Mouse (Mus musculus) spleen, adult 2 months (tissue): ENCODE results near the gene Kdm6b. TPM values are rescaled to one million over a fixed set of nuclear protein-coding genes. Genes with fewer than 3 reads are reported as not detected.

Source experiments
- DNase-seq, 2 experiments: peaks; one replicate each; pipeline versions ENCODE4 v3.0.0 to v3.0.0-alpha.2; 2012 to 2021; ENCODE audit warnings: low spot score in 2 of 2, low read depth in 1 of 2
- H3K27ac ChIP-seq: fragments of 200-500 bp; 2 replicates; pipeline ENCODE4 v1.5.1; 2012; ENCODE audit warnings: low read length, inconsistent platforms; ENCODE audit not compliant: insufficient read depth
- H3K27me3 ChIP-seq: fragments of 200-500 bp; 2 replicates; pipeline ENCODE4 v1.6.1; 2012; ENCODE audit warnings: mild to moderate bottlenecking, moderate library complexity, low read length, inconsistent platforms; ENCODE audit not compliant: control insufficient read depth, insufficient read depth
- H3K36me3 ChIP-seq: fragments of 200-500 bp; 2 replicates; pipeline ENCODE4 v1.6.1; 2012; ENCODE audit warnings: mild to moderate bottlenecking, low read length, inconsistent platforms; ENCODE audit not compliant: control insufficient read depth, insufficient read depth
- H3K4me1 ChIP-seq: fragments of 200-500 bp; 2 replicates; pipeline ENCODE4 v1.6.1; 2011; ENCODE audit warnings: inconsistent platforms; ENCODE audit not compliant: control insufficient read depth, insufficient read depth, insufficient read length
- H3K4me3 ChIP-seq: fragments of 200-500 bp; 2 replicates; pipeline ENCODE4 v1.5.1; 2011; ENCODE audit warnings: mild to moderate bottlenecking, inconsistent platforms; ENCODE audit not compliant: insufficient read depth, insufficient read length; ENCODE audit errors: extremely low read depth
- CTCF ChIP-seq: fragments of 200-500 bp; IDR thresholded peaks from 2 replicates; pipeline ENCODE4 v1.5.1; 2011; ENCODE audit warnings: mild to moderate bottlenecking, inconsistent platforms; ENCODE audit not compliant: insufficient read depth, insufficient read length, insufficient replicate concordance; ENCODE audit errors: extremely low read depth
- POLR2A ChIP-seq: fragments of 200-500 bp; IDR thresholded peaks from 2 replicates; pipeline ENCODE4 v1.6.1; 2011; ENCODE audit warnings: low read depth, low read length, inconsistent platforms
- WGBS: fragments of 180-500 bp; shearing (Covaris S2); methylation state at CpG from one replicate; pipeline ENCODE4 v1.1.7; 2018; 5-methylcytosine and 5-hydroxymethylcytosine counted together
- polyA plus RNA-seq: library from polyadenylated mRNA; depleted of rRNA; stranded (reverse); fragments of >200 nt; gene quantifications from 2 replicates; pipeline ENCODE4 v1.2.3, GENCODE M21; 2012

Gene Kdm6b
- polyA plus RNA-seq, 1 experiment: 15.8 TPM

DNA sequence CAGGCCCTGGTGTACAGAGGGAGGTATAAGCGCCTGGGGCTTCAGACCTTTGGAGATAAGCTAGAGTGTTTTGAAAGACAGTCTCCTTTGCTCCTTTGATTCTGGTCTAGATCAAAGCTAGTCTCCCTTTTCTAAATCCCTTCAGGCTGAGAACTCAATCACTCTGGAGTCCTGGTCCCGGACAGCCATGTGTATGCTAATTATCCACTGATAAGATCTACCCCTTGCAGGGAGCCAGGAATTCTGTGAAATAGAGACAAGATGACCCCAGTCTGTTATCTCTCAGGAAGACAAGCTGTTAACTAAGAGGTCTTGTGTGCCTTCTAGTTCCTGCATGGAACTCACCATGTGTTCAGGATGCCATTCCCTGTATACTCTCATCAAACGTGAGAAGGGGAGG, 23.8 kb upstream of the Kdm6b start:
- no peaks in the 10 kb centered on the region for H3K36me3 ChIP-seq
- no peak overlapping the region for H3K4me3 ChIP-seq
- H3K27ac ChIP-seq: no peak overlapping the region
- WGBS: 80% methylated on average over 3 of the region's 3 CpGs
- TF ChIP-seq POLR2A: no peak
- no peak for TF ChIP-seq CTCF
- no peak for DNase-seq
- H3K4me1 ChIP-seq: no peaks in the 10 kb centered on the region
- H3K27me3 ChIP-seq: no peaks in the 10 kb centered on the region

- Histone ChIP-seq H3K36me3 (no peaks in the 10 kb centered on the region), H3K4me3 (no peak overlapping the region), H3K4me1 (no peaks in the 10 kb centered on the region), H3K27me3 (no peaks in the 10 kb centered on the region), H3K27ac (no peak overlapping the region)
- WGBS: 84% methylated on average over 6 of the region's 6 CpGs
- no peak for TF ChIP-seq CTCF
- no peak for DNase-seq
Measured at GRCm38 (mm10) chr11:69433189-69433588, 19.7 kb upstream of the Kdm6b start.

- Histone ChIP-seq H3K27ac (no peak overlapping the region), H3K4me3 (no peak overlapping the region), H3K27me3 (no peaks in the 10 kb centered on the region), H3K36me3 (no peaks in the 10 kb centered on the region), H3K4me1 (no peaks in the 10 kb centered on the region)
- TF ChIP-seq POLR2A: no peak
- TF ChIP-seq CTCF: no peak
- WGBS: 67% methylated on average over 11 of the region's 11 CpGs
- no peak for DNase-seq
Measured at GRCm38 (mm10) chr11:69432640-69432982, 19.1 kb upstream of the Kdm6b start.

DNA sequence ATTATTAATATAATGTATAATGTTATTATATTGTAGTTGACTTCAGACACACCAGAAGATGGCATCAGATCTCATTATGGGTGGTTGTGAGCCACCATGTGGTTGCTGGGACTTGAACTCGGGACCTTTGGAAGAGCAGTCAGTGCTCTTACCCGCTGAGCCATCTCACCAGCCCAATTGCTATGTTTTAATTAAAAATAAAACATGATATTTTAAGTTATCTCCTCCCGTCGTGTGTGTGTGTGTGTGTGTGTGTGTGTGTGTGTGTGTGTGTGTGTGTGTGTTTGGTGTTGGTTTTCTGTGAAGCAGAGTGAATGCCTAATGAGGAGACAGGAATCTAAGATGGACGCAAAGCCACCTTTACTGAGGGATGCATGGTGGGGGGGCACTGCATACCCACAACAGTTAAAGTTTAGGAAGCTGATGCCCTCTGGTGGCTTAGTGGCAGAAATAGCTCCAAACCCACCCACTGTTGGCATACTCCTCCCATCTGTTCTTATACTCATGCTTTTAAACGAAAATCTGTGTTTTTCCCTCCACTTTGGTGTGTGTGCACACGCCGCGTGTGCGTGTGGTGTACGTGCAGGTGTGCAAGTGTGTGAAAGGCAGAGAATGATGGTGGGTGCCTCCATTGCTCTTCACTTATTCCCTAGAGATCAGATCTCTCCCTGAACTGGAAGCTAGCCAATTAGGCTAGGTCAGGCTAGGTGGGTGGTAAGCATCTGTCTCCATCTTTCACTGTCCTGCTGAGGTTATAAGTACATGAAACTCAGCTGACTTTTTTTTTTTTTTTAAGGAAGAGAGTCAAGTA, 18.6 kb upstream of the Kdm6b start:
- DNase-seq: peak; percentile 71 to 72

DNA sequence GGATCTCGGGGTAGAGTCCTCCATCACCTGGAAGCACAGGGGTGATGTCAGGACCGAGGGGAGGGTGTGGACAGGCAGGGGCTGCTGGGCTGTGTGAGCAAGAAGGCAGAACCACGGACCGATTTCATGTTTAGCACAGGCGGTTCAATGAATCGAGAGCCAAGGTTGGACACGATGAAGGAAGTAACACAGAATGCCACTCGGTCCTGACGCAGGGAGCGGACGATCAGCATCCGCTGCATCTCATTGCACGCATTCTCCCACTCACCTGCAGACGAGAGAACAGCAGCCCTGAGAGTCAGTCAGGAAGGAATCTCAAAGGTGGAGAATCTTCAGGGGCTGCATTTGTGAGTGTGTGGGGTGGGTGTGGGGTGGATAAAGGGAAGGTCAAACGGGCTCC, 17.2 kb upstream of the Kdm6b start:
- no peaks in the 10 kb centered on the region for H3K27me3 ChIP-seq

More for the DNA sequence above, 18.6 kb upstream of the Kdm6b start:
- no peaks in the 10 kb centered on the region for H3K27me3 ChIP-seq
- H3K27ac ChIP-seq: no peak overlapping the region
- H3K4me1 ChIP-seq: no peaks in the 10 kb centered on the region
- 30% methylated on average over 11 of the region's 11 CpGs for WGBS
- H3K4me3 ChIP-seq: no peak overlapping the region
- TF ChIP-seq POLR2A (no peak), CTCF (peak; percentile 69; the same call in 1 of the 2 replicates)
- no peaks in the 10 kb centered on the region for H3K36me3 ChIP-seq

GRCm38 (mm10) chr11:69429313-69429712, 15.8 kb upstream of the Kdm6b start:
- no peak for TF ChIP-seq CTCF
- no peak for TF ChIP-seq POLR2A
- Histone ChIP-seq H3K27ac (0 out of 2 replicates have a peak overlapping the region, but pooled peaks have one; percentile 21), H3K27me3 (no peaks in the 10 kb centered on the region), H3K4me1 (no peaks in the 10 kb centered on the region), H3K4me3 (no peak overlapping the region), H3K36me3 (no peaks in the 10 kb centered on the region)
- DNase-seq: no peak
- 38% methylated on average over 2 of the region's 2 CpGs for WGBS

More for the DNA sequence above, 17.2 kb upstream of the Kdm6b start:
- Histone ChIP-seq H3K4me1 (no peaks in the 10 kb centered on the region), H3K4me3 (no peak overlapping the region), H3K36me3 (no peaks in the 10 kb centered on the region), H3K27ac (no peak overlapping the region)
- TF ChIP-seq POLR2A (no peak), CTCF (no peak)
- no peak for DNase-seq
- WGBS: 91% methylated on average over 15 of the region's 15 CpGs

GRCm38 (mm10) chr11:69428751-69429150, 15.3 kb upstream of the Kdm6b start:
- TF ChIP-seq CTCF (no peak), POLR2A (no peak)
- no peak for DNase-seq
- WGBS: 38% methylated on average over 4 of the region's 4 CpGs
- Histone ChIP-seq H3K4me1 (no peaks in the 10 kb centered on the region), H3K27me3 (no peaks in the 10 kb centered on the region), H3K4me3 (no peak overlapping the region), H3K27ac (no peak overlapping the region), H3K36me3 (no peaks in the 10 kb centered on the region)
